In the genomic region with DNA sequence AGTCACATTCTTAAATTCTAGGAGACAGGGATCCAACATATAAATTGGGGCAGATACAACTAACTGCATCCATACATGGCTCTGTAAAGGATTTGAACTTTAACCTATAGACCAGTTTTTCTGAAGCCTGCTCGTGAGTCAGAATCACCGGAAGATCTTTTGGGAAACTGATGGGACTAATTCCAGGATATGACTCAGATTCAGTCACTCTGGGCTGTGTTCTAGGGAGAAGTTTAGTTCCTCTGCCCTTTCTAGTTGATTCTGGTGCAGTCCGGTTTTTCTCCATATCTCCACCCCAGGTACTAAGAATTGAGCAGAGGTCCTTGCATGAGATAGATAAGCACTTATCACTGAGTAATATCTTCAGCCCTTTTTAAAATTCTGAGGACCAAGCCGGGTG, we compare ENCODE assay signal across 19 mouse cellular contexts. TPM values are rescaled to one million over a fixed set of nuclear protein-coding genes. Genes with fewer than 3 reads are reported as not detected.
A peak's percentile ranks its signal among the peaks of the same experiment; 100 is the strongest.
DNase-seq lines count a peak whose midpoint lies in the region; ATAC-seq and TF ChIP-seq lines count a peak whose summit lies in the region.
"Had no signal": no experiment of that assay in that cellular context is flagged by ENCODE, and none has a peak within 500 bp of the region (broad histone marks: within the 10 kb centered on the region; RNA-seq: fewer than 3 reads in every experiment).

No protein-coding gene starts in this region.

- no peaks in the 10 kb centered on the region for H3K27me3 ChIP-seq in lung, embryonic 16.5 days (ENCODE audit: control insufficient read depth, insufficient read depth, low read depth, low read length)
- H3K27me3 ChIP-seq in small intestine, adult 2 months (ENCODE audit: control insufficient read depth, insufficient read depth, low read length): no peaks in the 10 kb centered on the region
- H3K27me3 ChIP-seq: forebrain, embryonic 12.5 days; heart, embryonic 15.5 days; neural tube, embryonic 13.5 days; stomach, embryonic 15.5 days had no signal

- no peak overlapping the region for H3K4me3 ChIP-seq in lung, embryonic 16.5 days (ENCODE audit: low read length)
- H3K4me3 ChIP-seq in small intestine, adult 2 months (ENCODE audit: low read depth, low read length): no peak overlapping the region
- H3K4me3 ChIP-seq: forebrain, embryonic 12.5 days; heart, embryonic 15.5 days; midbrain, embryonic 10.5 days; neural tube, embryonic 13.5 days; stomach, embryonic 15.5 days had no signal

- no peak overlapping the region for H3K9ac ChIP-seq in lung, embryonic 16.5 days (ENCODE audit: low read length)
- H3K9ac ChIP-seq: forebrain, embryonic 12.5 days; heart, embryonic 15.5 days; neural tube, embryonic 13.5 days; stomach, embryonic 15.5 days had no signal

- intact Hi-C loops in heart, postnatal 14 days (cut with DNase I): no loop called here

- H3K4me2 ChIP-seq in lung, embryonic 16.5 days (ENCODE audit: low read depth, low read length): no peak overlapping the region
- H3K4me2 ChIP-seq: forebrain, embryonic 12.5 days; heart, embryonic 15.5 days; neural tube, embryonic 13.5 days; stomach, embryonic 15.5 days had no signal

- H3K36me3 ChIP-seq in lung, embryonic 16.5 days (ENCODE audit: control insufficient read depth, insufficient read depth, low read length): no peaks in the 10 kb centered on the region
- no peaks in the 10 kb centered on the region for H3K36me3 ChIP-seq in small intestine, adult 2 months (ENCODE audit: control insufficient read depth, insufficient read depth, low read length)
- H3K36me3 ChIP-seq: forebrain, embryonic 12.5 days; heart, embryonic 15.5 days; midbrain, embryonic 10.5 days; neural tube, embryonic 13.5 days; stomach, embryonic 15.5 days had no signal

- no peak for ATAC-seq in lung, embryonic 16.5 days (ENCODE audit: low read depth)
- ATAC-seq: hindbrain, embryonic 16.5 days had no signal

- no peak for TF ChIP-seq CTCF in small intestine, adult 2 months (IDR thresholded peaks at IDR 0.05; ENCODE audit: extremely low read depth, insufficient read length, insufficient replicate concordance, low read depth, low read length)

- no peaks in the 10 kb centered on the region for H3K9me3 ChIP-seq in lung, embryonic 16.5 days (ENCODE audit: control insufficient read depth, low read length)
- H3K9me3 ChIP-seq: forebrain, embryonic 12.5 days; heart, embryonic 15.5 days; midbrain, embryonic 10.5 days; neural tube, embryonic 13.5 days; stomach, embryonic 15.5 days had no signal

- no peak for TF ChIP-seq POLR2A in small intestine, adult 2 months (IDR thresholded peaks at IDR 0.05; ENCODE audit: low read depth, low read length)

- H3K27ac ChIP-seq in lung, embryonic 16.5 days (ENCODE audit: low read length): peak overlapping the region; percentile 22; the same call in 1 of the 2 replicates
- H3K27ac ChIP-seq in small intestine, adult 2 months (ENCODE audit: insufficient read depth, low read depth, low read length): peak overlapping the region; percentile 74
- H3K27ac ChIP-seq: forebrain, embryonic 12.5 days; midbrain, embryonic 10.5 days; neural tube, embryonic 13.5 days; stomach, embryonic 15.5 days had no signal

- 72% methylated on average over 4 of the region's 4 CpGs for WGBS in lung, embryonic 16.5 days
- WGBS in small intestine, adult 2 months: 36% methylated on average over 4 of the region's 4 CpGs

- DNase-seq in heart, adult 8-10 months (ENCODE audit: low spot score): peak; percentile 46
- DNase-seq in heart, postnatal 14 days: no peak
- no peak for DNase-seq in lung, postnatal 14 days
- DNase-seq in NIH3T3 (ENCODE audit: low read depth): peak; percentile 79
- no peak for DNase-seq in layer of hippocampus, adult 9-10 months (ENCODE audit: low spot score)
- DNase-seq: adrenal gland, postnatal 14 days; cerebellum, adult 9-11 months; gastrocnemius, postnatal 25 days; kidney, adult 18-20 months; kidney, postnatal 25 days; thymus, adult 2 months had no signal

- 0 out of 2 replicates have a peak, but pooled peaks cover 3% of the 10 kb centered on the region for H3K4me1 ChIP-seq in lung, embryonic 16.5 days (replicated peaks; ENCODE audit: control insufficient read depth, insufficient read depth, low read length)
- H3K4me1 ChIP-seq in small intestine, adult 2 months (ENCODE audit: control insufficient read depth, insufficient read depth, insufficient read length, low read length): 0 out of 2 replicates have a peak, but pooled peaks cover 2% of the 10 kb centered on the region
- H3K4me1 ChIP-seq: forebrain, embryonic 12.5 days; heart, embryonic 15.5 days; midbrain, embryonic 10.5 days; neural tube, embryonic 13.5 days; stomach, embryonic 15.5 days had no signal

RNA-seq across cellular contexts. Expression of a gene that starts 1.6 kb away (rescaled TPM):
- 10 to 100 TPM; 25.8 to 27.2 (median 25.9) TPM for total RNA-seq in heart, adult 8-10 months (2022)
- 10 to 100 TPM; 36.6 to 39.9 TPM for total RNA-seq in heart, postnatal 14 days (2021)
- 18.5 and 20.1 TPM in 2 replicates for polyA plus RNA-seq in lung, embryonic 16.5 days (2015; fragmentation: Nextera tagmentation; extraction: Ambion mirVana)
- polyA plus RNA-seq in small intestine, adult 2 months (2012; rRNA removed): 2.3 and 9.3 TPM in 2 replicates

Comparison
In these comparisons a context has a peak if more than half of its experiments do, and no peak if none do; other contexts are left out.
1. DNase-seq: peak in heart, adult 8-10 months (single experiment) and NIH3T3 (single experiment); none in heart, postnatal 14 days (0 of 2), lung, postnatal 14 days (single experiment) and layer of hippocampus, adult 9-10 months (single experiment).